Mouse (Mus musculus) erythroblast, embryonic 14.5 days (primary cell): ENCODE results near the gene Mgat5b.

Source experiments
- GATA1 ChIP-seq: IDR thresholded peaks from 2 replicates; pipeline ENCODE4 v1.6.1; 2012; ENCODE audit warnings: low read length, inconsistent platforms, mixed read lengths
- TAL1 ChIP-seq: IDR thresholded peaks from 3 replicates; pipeline ENCODE4 v1.6.1; 2012; ENCODE audit warnings: low read length, inconsistent platforms, mixed read lengths

GRCm38 (mm10) chr11:117023537-117023936 is 104.9 kb downstream of the Mgat5b start:
- TF ChIP-seq GATA1 (no peak), TAL1 (no peak)
